Mouse (Mus musculus) 416B (cell line): ENCODE results near the gene C2cd4d.
A peak's percentile ranks its signal among the peaks of the same experiment; 100 is the strongest.

ENCODE experiments used
- DNase-seq: peaks from one replicate; pipeline ENCODE4 v3.0.0; 2011; ENCODE audit warnings: low read depth

The C2cd4d gene

GRCm38 (mm10) chr3:94377028-94377923 lies 15.0 kb downstream of the C2cd4d start:
- DNase-seq: no peak

- DNase-seq: no peak
These were observed 17.7 kb downstream of the C2cd4d start for GRCm38 (mm10) chr3:94379831-94380510.

DNA sequence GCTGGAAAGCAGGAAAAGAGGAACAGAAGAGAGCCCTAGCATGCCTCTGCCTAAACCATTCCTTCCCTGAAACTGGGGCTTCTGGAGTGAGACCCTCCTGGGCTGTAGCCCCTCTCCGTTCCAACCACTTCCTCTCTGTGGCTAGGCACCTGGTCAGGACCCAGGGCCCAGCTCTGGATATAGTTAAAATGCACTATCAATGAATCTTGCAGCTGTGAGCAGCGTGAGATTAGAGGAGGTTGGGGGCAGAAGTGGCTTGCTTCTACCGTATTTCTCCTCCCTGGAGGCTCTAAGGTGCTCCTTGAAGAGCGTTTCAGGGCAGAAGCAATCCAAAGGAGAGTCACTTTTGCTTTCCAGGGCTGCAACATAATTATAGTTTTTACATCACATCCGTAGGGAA lies 20.1 kb downstream of the C2cd4d start:
- DNase-seq: no peak

DNA sequence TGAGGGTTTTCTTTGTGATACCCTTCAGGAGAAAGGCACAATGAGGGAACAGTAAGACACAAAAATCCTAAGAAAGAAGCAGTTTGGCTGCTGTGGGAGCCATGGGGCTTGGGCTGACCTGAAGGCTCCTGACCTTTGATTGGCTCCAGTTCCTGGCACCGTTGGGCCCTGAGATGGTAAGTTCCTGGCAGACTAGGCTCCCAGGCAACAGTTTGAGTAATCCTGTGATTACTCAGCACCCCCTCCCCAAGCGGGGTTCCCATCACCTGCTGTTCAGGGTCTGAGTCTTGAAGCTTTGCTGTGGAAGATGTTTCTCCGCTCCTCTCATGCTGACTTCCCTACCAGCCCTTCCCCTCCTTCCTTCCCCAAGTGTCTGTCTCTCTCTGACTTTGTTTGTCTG lies 21.2 kb downstream of the C2cd4d start:
- DNase-seq: no peak

DNA sequence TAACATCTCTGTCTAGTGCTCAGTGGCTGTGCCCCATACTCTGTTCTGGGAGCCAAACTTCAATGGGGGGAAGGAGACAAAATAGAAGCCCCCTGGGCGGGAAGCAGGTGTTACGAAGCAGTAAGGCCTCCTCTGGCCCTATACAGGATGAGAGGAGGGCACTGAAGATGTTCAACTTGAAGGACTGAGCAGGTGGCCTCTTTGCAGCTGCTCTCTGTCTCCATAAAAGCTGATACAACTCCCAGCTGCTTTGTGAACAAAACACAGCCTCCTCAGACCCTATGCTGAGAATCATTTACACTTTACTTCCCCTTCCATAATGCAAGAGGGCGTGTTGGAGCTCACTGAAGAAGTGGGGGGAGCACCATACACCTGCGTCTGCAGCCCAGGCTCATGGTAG lies 24.4 kb downstream of the C2cd4d start:
- DNase-seq: no peak

DNA sequence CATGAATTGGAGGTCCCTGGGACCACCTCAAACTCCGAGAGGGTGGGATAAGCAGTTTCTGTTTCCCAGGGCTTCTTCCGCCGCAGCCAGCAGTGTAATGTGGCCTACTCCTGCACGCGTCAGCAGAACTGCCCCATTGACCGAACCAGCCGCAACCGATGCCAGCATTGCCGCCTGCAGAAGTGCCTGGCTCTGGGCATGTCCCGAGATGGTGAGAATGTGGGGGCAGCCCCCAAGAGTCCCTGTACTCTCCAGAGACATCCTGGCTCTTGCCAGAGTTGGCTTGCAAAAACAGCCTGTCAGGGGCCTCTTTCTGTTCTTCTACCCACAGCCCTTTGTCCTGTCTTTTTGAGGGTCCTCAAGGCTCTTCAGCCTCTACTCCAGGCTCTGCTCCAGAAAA lies 25.2 kb downstream of the C2cd4d start:
- no peak for DNase-seq

DNA sequence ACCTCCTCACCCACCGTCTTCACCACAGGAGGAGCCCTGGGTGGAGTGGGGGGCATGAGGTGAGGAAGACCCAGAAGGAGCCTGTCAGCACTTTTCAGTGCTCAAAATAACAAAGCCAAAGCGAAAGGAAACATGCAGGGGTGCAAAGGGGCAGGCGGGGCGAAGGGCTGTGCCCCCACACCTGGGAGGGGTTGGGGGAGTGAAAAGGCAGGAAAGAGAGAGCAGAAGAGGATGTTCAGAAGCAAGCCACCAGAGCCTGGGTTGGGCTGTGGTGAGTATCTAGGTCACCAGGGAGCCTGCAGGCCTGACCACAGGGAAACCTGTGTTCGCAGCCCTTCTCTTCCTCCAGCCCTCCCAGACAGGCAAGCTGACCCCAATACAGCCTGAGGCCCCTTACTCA lies 25.8 kb downstream of the C2cd4d start:
- peak; percentile 23 for DNase-seq

- no peak for DNase-seq
These were observed 27.2 kb downstream of the C2cd4d start for GRCm38 (mm10) chr3:94389420-94389819.

DNA sequence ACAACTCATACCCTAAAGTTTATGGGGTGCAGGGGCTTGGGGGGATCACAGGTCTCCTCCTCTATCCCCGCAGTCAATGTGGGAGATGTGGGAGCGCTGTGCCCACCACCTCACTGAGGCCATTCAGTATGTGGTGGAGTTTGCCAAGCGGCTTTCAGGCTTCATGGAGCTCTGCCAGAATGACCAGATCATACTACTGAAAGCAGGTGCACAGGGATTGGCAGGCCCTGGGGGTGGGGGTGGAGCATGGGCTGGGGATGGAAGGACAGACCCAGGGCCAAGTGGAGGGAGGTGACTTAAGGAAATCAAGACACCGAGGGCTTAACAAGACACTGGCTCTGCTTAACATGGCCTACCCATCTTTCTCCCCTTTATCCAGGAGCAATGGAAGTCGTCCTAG lies 28.8 kb downstream of the C2cd4d start:
- no peak for DNase-seq

- no peak for DNase-seq
These were observed 29.9 kb downstream of the C2cd4d start for GRCm38 (mm10) chr3:94392128-94392527.

DNA sequence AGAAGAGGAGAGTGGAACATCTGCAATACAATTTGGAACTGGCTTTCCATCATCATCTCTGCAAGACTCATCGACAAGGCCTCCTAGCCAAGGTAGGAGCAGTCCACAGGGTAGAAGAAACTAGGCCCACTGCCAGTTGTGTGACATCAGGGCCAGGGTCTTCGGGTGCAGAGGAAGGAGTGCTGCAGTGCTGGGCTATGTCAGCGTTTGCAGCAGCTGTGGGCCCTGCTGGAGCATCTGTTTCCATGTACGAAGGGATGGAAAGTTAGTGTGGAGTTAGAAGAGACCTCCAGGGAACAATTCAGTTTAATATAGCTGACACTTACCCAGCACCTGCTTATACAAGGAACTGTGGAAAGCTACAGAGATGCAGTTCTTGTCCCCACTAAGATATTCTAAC lies 30.8 kb downstream of the C2cd4d start:
- no peak for DNase-seq

- no peak for DNase-seq
These were observed 34.1 kb downstream of the C2cd4d start for GRCm38 (mm10) chr3:94396336-94396735.

DNA sequence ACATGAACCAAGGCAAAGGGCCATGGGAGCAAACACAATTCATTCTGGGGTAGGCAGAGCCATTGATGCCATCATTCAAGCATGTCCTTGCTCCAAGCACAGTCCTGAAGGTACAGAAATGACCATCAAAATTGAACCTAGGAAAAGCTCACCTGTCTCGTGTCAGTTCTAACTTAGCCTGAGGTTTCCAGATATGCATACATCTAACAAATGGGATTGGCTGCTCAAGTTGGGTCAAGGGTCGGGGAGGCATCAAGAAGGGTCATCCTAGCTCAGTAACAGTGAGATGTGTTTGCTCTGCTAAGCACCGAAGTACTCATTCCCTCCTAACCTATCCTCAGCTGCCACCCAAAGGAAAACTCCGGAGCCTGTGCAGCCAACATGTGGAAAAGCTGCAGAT lies 34.6 kb downstream of the C2cd4d start:
- no peak for DNase-seq

DNA sequence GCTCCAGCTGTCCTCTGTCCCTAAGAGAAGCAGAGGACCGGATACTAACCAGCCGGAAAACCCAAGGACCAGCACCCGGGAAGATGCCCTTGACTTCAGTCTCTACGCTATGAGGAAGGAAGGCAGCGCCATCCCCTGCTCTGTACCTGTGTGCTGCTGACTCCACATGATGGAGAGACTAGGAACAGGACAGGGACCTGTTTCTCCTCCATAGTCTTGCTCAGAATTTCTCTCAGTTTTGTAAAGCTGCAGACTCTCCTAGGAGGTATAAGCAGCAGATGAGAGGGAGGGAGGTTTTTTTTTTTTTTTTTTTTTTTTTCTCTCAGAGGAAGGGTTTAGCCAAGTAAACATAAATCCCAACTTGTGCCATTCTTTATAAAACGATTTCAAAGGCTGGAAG lies 36.0 kb downstream of the C2cd4d start, which contains the start of gene Lingo4:
TSS of gene Lingo4 (plus strand) at position 301 of the 400 bp plus-strand sequence.
- no peak for DNase-seq

- no peak for DNase-seq
These were observed 36.8 kb downstream of the C2cd4d start for GRCm38 (mm10) chr3:94398943-94399481.

GRCm38 (mm10) chr3:94399663-94400310 lies 37.5 kb downstream of the C2cd4d start:
- DNase-seq: no peak

DNA sequence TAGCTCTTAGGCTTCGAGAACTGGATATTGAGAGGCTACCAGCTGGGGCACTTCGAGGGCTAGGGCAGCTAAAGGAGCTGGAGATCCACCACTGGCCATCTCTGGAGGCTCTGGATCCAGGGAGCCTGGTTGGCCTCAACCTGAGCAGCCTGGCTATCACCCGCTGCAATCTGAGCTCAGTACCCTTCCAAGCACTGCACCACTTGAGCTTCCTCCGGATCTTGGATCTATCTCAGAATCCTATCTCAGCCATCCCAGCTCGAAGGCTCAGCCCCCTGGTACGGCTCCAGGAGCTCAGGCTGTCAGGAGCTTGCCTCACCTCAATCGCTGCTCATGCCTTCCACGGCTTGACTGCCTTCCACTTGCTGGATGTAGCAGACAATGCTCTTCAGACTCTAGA lies 40.2 kb downstream of the C2cd4d start:
- no peak for DNase-seq

DNA sequence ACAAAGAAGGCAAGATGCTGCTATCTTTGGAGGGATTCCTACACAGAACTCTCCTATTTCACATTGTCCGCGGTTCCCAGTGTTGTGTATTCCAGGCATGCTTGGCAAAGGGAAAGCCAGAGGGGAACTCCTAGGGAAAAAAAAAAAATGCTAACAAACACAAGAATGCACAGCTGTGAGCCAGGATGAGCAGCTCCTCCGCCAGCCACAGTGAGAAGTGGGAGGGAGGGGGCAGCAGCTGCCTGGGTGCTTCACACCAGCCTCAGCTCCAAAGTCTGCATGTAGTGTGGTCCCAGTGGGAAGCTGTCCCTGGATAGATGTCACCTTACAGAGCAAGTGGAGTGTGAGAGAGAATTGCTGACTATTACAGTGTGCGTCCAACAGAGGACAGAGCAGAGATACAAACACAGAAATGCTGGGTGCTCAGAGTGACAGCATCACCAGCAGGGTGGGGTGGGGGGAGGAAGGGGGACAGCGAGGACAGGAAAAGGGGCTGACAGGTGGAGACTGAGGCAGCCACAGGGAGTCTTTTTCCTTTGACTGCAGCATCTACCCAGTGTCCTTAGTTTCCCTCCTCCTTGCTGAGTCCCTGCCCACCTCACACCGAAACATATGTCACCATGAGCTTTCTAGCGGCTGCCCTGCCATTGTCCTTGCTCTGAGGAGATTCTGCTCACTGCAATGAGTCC lies 42.3 kb downstream of the C2cd4d start:
- DNase-seq: no peak

GRCm38 (mm10) chr3:94405561-94405960 lies 43.3 kb downstream of the C2cd4d start:
- no peak for DNase-seq

DNA sequence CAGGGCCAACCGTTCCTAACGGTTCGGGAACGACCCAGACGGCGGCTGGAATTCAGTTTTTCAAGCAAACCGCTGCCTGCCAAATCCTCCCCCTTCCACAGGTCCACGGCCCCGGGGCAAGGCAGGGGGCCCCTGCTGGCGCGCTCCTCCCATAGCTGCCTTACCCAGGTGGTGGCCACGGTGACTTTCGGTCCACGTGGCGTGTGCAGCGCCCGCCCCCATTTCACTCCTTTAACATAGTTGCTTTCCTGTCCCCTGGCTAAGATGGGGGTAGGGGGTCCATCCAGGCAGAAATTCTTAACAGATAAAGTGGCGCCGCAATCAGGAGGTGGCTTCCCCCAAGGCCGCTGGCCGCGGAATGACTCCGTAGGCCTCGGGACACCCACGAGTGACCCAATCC lies 50.3 kb downstream of the C2cd4d start:
- no peak for DNase-seq

DNA sequence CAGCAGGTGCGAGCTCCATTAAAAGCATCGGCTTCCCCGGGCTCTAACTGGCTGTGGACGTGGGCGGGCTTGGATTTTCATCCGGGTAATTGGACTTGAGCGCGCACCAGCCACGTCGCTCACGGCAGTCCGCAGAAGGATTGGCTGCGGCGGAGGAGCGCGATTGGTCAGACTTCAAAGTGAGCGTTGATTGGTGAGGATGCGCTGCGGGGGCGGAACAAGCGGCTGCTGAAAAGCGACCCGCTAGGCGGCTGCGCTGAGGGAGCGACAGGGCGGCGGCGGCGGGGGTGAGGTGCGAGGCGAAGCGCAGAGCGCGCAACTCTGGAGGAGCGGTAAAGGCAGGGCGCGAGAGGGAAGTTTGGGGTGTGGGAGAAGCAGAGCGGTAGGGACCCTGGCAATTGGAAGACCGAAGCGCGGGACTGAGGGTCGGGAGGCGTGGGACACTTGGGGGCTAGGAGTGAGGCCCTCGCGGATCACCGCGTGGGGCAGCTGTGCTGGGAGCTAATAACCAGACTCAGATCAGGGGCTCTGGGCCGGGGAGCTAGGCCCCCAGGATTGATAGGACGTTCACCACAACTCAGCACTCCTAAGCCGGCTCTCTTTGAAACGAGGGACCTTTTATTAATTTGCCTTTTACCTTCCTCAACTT lies 50.9 kb downstream of the C2cd4d start, which contains the start of gene Tdrkh:
TSS of gene Tdrkh (plus strand) at position 243 of the 649 bp plus-strand sequence.
- DNase-seq: no peak
